ENCODE assay signal across 25 mouse cellular contexts in genomic region chr12:97217608-97218007, GRCm38 (mm10).
"Had no signal": no experiment of that assay in that cellular context is flagged by ENCODE, and none has a peak within 500 bp of the region (broad histone marks: within the 10 kb centered on the region; RNA-seq: fewer than 3 reads in every experiment).

No protein-coding gene starts in this region.

- ATAC-seq: hindbrain, postnatal 0 days; intestine, embryonic 16.5 days had no signal

- H3K9me3 ChIP-seq: heart, embryonic 13.5 days; heart, embryonic 15.5 days; hindbrain, embryonic 13.5 days; hindbrain, embryonic 15.5 days; kidney, embryonic 15.5 days; limb, embryonic 12.5 days had no signal

- H3K27ac ChIP-seq: heart, adult 2 months; heart, embryonic 13.5 days; heart, embryonic 15.5 days; hindbrain, embryonic 13.5 days; hindbrain, embryonic 15.5 days; hindbrain, postnatal 0 days; kidney, embryonic 15.5 days; kidney, postnatal 0 days; limb, embryonic 12.5 days had no signal

- H3K4me1 ChIP-seq: heart, embryonic 13.5 days; heart, embryonic 15.5 days; hindbrain, embryonic 13.5 days; hindbrain, embryonic 15.5 days; kidney, embryonic 15.5 days; limb, embryonic 12.5 days had no signal

- H3K4me2 ChIP-seq: heart, embryonic 11.5 days; heart, embryonic 13.5 days; heart, embryonic 15.5 days; hindbrain, embryonic 13.5 days; hindbrain, embryonic 15.5 days; kidney, embryonic 15.5 days; limb, embryonic 12.5 days had no signal

- H3K27me3 ChIP-seq: heart, embryonic 13.5 days; heart, embryonic 15.5 days; hindbrain, embryonic 13.5 days; hindbrain, embryonic 15.5 days; kidney, embryonic 15.5 days; limb, embryonic 12.5 days had no signal

- H3K9ac ChIP-seq: forebrain, postnatal 0 days; heart, embryonic 13.5 days; heart, embryonic 15.5 days; hindbrain, embryonic 13.5 days; hindbrain, embryonic 15.5 days; kidney, embryonic 15.5 days; limb, embryonic 12.5 days had no signal

- H3K36me3 ChIP-seq: heart, embryonic 13.5 days; heart, embryonic 15.5 days; hindbrain, embryonic 13.5 days; hindbrain, embryonic 15.5 days; kidney, embryonic 15.5 days; limb, embryonic 12.5 days had no signal

- DNase-seq: gastrocnemius, postnatal 14 days; gastrocnemius, postnatal 36 days; heart, adult 11 months; heart, adult 2 months; heart, postnatal 14 days; heart, postnatal 36 days; kidney, adult 11 months; kidney, adult 2 months; kidney, adult 9 months; kidney, postnatal 14 days; kidney, postnatal 36 days; layer of hippocampus, postnatal 36 days; left cerebral cortex, postnatal 4 days; liver had no signal

- H3K4me3 ChIP-seq: heart, adult 2 months; heart, embryonic 13.5 days; heart, embryonic 15.5 days; hindbrain, embryonic 13.5 days; hindbrain, embryonic 15.5 days; kidney, embryonic 15.5 days; limb, embryonic 12.5 days had no signal
